Mouse (Mus musculus) cerebellum, adult 2 months (tissue): ENCODE measurements around the gene Usp6nl.

Experiments used
- CTCF ChIP-seq: fragments of 200-500 bp; IDR thresholded peaks from 2 replicates; pipeline ENCODE4 v1.5.1; 2011; ENCODE audit warnings: low read depth, mild to moderate bottlenecking, control low read depth, low read length, moderate library complexity, borderline replicate concordance; ENCODE audit not compliant: insufficient read depth
- POLR2A ChIP-seq: fragments of 200-500 bp; IDR thresholded peaks from 2 replicates; pipeline ENCODE4 v1.6.1; 2011; ENCODE audit warnings: low read length, control low read depth, borderline replicate concordance; ENCODE audit not compliant: insufficient read depth

- TF ChIP-seq POLR2A (no peak), CTCF (no peak)
Measured at GRCm38 (mm10) chr2:6285794-6286193, 36.7 kb upstream of the Usp6nl start.
